Mouse (Mus musculus): ENCODE measurements around the gene Spg21.
A peak's percentile ranks its signal among the peaks of the same experiment; 100 is the strongest.

The Spg21 gene

GRCm38 (mm10) chr9:65479158-65479557, 18.4 kb downstream of the Spg21 start:
- no peak for DNase-seq (ENCODE audit: low read depth, low spot score)

- no peak for DNase-seq (ENCODE audit: low read depth, low spot score)
These were observed 19.3 kb downstream of the Spg21 start for GRCm38 (mm10) chr9:65480071-65480470.

DNA sequence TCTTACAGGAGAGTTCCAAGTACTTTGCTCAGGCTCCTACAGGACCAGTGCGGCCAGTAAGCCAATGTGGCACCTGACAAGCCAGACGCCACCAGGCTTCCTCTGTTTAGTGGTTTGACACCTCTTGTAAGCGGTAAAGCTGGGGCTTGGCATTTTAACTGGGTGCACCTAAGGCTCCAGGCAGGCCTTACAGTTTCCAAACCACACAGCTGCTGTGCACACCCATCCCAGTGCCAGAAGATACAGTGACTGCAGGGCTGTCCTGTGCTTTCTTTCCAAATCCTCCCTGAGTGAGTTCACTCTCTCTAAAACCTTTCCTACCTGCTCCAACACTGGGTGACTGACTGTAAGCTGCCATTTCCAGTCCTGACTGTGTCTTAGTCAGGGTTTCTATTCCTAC, 30.7 kb downstream of the Spg21 start:
- peak; percentile 10 for DNase-seq (ENCODE audit: low read depth, low spot score)

- no peak for DNase-seq (ENCODE audit: low read depth, low spot score)
These were observed 31.6 kb downstream of the Spg21 start for GRCm38 (mm10) chr9:65492351-65492750.

GRCm38 (mm10) chr9:65492851-65493250, 32.1 kb downstream of the Spg21 start:
- DNase-seq (ENCODE audit: low read depth, low spot score) = no peak

DNA sequence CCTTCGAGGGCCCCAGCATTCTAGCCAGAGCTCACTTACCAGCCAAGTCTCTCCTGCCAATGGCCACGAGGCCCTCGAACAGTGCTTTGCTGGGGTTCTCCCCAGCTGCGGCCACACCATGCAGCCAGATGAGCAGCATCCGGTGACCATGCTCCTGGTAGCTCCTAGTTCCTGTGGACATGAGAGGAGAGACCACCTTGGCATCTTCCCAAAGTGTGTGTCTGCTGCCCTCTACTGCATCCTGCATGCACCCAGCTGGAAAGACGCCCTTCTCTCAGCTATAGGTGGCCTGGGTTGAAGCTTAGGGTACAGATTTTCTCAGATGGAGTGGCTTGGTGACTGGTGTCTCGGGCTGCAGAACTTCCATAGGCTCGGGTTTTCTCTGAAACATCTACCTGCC, 41.4 kb downstream of the Spg21 start:
- DNase-seq (ENCODE audit: low read depth, low spot score) = no peak

DNA sequence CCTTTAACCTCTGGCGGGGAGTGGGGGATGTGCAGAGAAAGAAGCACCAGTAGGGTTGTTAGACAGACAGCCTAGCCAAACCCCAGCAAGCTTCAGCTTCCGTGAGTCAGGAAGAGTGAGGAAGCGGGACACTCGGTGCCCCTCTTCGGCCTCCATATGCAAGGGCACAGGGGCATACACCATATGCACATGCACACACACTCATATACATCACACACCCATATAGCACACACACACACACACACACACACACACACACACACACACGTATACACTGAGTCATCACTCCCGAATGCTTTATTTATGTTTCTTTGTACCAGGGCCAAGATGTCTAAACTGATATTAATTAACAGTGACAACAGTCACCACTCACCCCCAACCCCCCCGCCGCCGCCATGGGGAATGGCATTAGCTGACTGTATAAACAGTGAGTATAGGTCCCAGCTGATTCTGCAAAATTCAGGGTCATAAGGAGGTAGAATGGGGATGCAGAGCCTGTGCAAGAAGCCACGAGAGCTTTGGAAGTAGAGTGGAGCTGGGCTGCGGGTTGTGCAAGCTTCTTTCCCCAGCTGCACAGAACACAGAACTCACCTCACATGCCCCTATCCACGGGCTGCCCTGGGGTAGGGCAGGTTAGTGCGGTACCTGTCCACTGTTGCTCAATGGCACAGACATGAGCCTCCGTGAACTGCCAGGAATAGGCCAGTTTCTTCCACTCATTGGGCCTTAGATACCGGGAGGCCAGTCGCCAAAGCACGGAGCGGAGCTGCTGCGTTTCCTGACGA, 42.2 kb downstream of the Spg21 start:
- DNase-seq (ENCODE audit: low read depth, low spot score) = no peak

- DNase-seq (ENCODE audit: low read depth, low spot score) = no peak
These were observed 47.7 kb downstream of the Spg21 start for GRCm38 (mm10) chr9:65508449-65508848.

DNA sequence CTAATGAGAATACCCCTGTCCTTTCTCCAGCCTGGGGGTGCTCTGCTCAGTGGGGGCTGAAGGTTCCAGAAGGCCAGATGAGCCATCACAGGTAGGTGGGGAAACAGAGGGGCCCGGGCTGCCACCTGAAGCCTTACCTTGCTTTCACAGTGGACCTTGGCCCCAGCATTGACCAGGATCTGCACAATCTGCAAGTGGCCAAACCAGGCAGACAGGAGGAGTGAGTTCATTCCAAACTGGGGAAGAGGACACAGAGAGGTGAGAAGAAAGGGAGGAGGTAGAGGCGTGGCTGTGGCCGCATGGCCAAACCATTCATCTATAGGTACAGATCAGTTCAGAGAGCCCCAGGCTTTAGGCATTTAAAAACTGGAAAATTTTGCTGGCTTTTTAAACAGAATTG, 51.8 kb downstream of the Spg21 start:
- no peak for DNase-seq (ENCODE audit: low read depth, low spot score)

DNA sequence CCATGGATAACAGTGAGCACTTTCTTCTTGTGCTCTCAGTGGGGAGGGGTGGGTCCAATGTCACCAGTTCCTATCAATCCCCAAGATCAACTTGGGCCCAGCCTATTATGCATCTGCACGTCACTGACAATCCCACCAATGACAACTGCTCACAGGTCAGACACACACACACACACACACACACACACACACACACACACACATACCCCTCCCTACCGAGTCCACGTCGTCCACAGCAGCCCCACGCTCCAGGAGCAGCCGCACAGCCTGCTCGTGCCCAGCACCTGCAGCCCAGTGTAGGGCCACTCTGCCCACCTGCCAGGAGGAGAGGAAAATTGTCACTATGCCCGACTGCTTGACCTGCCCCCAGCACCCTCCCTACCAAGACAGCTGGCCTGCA, 53.7 kb downstream of the Spg21 start:
- no peak for DNase-seq (ENCODE audit: low read depth, low spot score)

GRCm38 (mm10) chr9:65514851-65515261, 54.1 kb downstream of the Spg21 start:
- no peak for DNase-seq (ENCODE audit: low read depth, low spot score)

DNA sequence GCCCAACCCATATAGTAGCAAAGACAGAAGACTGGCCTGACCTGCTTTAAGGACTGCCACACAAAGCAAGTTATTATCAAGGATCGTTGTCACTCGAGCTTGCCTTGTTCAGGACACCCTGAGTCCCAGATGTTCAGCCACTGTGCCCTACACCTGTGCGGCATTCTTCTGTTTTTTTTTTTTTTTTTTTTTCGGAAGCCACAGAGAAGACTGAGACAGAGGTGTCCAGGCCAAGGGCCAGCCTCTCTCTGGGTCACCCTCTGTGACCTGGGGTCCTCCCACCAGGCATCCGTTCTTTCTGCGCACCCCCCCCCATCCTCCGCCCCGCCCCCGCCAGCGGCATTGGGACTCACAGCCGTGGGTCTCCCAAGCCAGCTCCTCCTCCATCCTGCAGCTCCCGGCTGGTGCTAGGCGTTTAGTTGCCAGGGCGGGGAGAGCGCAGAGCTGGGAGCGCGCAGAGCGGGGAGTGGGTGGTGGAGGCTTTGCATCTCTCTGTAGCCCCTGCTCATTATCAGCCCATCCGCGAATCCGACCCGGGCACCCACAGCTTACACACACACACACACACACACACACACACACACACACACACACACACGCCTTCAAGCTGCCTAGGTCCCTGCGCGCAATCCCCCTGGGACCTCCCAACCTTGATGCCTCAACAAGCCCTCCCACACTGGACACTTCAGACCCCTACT, 59.2 kb downstream of the Spg21 start, which contains the start of gene Ankdd1a:
TSS of gene Ankdd1a (minus strand) at position 387 of the 698 bp plus-strand sequence.
- DNase-seq (ENCODE audit: low read depth, low spot score) = no peak

DNA sequence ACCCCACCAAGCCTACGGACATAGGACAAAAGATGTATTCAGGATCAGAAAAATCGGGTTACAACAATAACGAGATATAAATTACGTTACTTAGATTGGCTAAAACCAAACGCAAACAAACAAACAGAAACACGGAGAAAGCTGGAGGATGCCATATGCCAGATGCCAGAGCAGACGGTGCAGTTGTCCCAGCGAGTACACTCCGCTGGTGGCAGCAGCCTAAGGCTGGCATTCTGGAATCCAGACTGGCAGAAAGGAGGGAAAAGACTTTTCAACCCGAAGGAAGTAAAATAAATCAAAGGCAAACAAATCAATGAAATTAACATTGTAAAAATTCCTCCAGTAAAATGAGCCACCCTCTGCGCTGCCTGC, 59.7 kb downstream of the Spg21 start:
- no peak for DNase-seq (ENCODE audit: low read depth, low spot score)

- peak; percentile 81 for DNase-seq (ENCODE audit: low read depth, low spot score)
These were observed 63.0 kb downstream of the Spg21 start for GRCm38 (mm10) chr9:65523611-65524364.

GRCm38 (mm10) chr9:65525445-65526195, 64.9 kb downstream of the Spg21 start:
- DNase-seq (ENCODE audit: low read depth, low spot score) = no peak

GRCm38 (mm10) chr9:65528417-65529038, 67.8 kb downstream of the Spg21 start:
- DNase-seq (ENCODE audit: low read depth, low spot score) = no peak

- no peak for DNase-seq (ENCODE audit: low read depth, low spot score)
These were observed 68.9 kb downstream of the Spg21 start for GRCm38 (mm10) chr9:65529659-65530058.

DNA sequence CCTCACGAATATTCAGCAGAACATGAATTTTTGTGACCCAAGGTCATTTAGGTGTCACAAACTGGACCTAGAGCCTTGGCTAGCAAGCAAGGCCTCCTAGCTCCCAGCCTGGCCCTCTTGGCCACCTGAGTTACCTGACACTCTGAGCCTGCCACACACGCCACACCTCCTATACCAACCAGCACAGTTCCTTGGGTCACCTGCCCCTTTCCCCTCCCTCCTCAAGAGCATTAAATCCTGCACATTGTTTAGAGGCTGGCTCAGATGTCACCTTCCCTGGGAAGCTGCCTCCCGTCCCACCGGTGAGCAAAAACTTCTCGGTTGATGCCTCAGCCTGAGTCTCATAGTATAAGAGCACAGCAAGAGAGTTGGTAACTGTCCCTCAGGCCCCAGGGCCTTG, 70.5 kb downstream of the Spg21 start:
- no peak for DNase-seq (ENCODE audit: low read depth, low spot score)

GRCm38 (mm10) chr9:65532986-65533385, 72.2 kb downstream of the Spg21 start:
- DNase-seq (ENCODE audit: low read depth, low spot score) = no peak

DNA sequence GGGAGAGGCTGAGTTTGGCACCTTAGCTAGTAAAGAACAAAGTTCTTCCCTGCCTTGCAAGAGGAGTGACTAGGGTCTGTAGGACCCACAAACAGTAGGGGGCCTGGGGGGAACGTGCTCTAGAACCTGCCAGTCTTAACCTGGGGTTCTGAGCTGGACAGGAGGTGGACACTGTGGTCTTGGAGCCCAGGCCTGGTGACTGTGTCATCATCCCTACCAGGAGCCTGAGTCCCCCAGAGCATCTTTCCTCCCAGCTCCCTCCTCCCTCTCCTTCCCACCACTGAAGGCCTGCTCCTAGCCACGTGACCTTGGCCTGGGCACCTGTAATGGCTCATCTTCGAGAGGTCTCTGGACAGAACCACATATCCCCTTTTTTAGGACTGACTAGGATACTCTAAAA, 73.4 kb downstream of the Spg21 start:
- no peak for DNase-seq (ENCODE audit: low read depth, low spot score)

GRCm38 (mm10) chr9:65535191-65535722, 74.5 kb downstream of the Spg21 start:
- DNase-seq (ENCODE audit: low read depth, low spot score) = peak; percentile 89
